Mouse (Mus musculus) heart, embryonic 10.5 days (tissue): ENCODE results near the gene Mcrip1. TPM values are rescaled to one million over a fixed set of nuclear protein-coding genes. Genes with fewer than 3 reads are reported as not detected.

Experiments used
- DNase-seq: peaks from one replicate; pipeline ENCODE4 v3.0.0-alpha.2; 2017; ENCODE audit warnings: low spot score
- H3K27ac ChIP-seq: fragments of 300-500 bp; sonication (generic); 2 replicates; pipeline ENCODE4 v1.5.1; 2016; ENCODE audit warnings: mild to moderate bottlenecking
- H3K27me3 ChIP-seq: fragments of 300-500 bp; sonication (generic); 2 replicates; pipeline ENCODE4 v1.6.1; 2016; ENCODE audit warnings: mild to moderate bottlenecking; ENCODE audit not compliant: poor library complexity, insufficient read depth, severe bottlenecking
- H3K36me3 ChIP-seq: fragments of 300-500 bp; sonication (generic); 2 replicates; pipeline ENCODE4 v1.6.1; 2016; ENCODE audit warnings: mild to moderate bottlenecking, moderate library complexity
- H3K4me1 ChIP-seq: fragments of 300-500 bp; sonication (generic); 2 replicates; pipeline ENCODE4 v1.6.1; 2016; ENCODE audit warnings: mild to moderate bottlenecking
- H3K4me3 ChIP-seq: fragments of 300-500 bp; sonication (generic); 2 replicates; pipeline ENCODE4 v1.5.1; 2016; ENCODE audit warnings: mild to moderate bottlenecking, moderate library complexity
- H3K9me3 ChIP-seq: fragments of 300-500 bp; sonication (generic); 2 replicates; pipeline ENCODE4 v1.6.1; 2016; ENCODE audit warnings: mild to moderate bottlenecking, moderate library complexity
- WGBS: fragments of 180-500 bp; shearing (Covaris S2); methylation state at CpG from one replicate; pipeline ENCODE4 v1.1.7; 2016; 5-methylcytosine and 5-hydroxymethylcytosine counted together
- polyA plus RNA-seq: library from polyadenylated mRNA; unstranded; fragments of >200 nt; fragmentation: Nextera tagmentation; extraction: Ambion mirVana; gene quantifications from 2 replicates; pipeline ENCODE4 v1.2.1, GENCODE M21; 2016

The Mcrip1 gene
- polyA plus RNA-seq, 1 experiment from 2014 or later = 186 TPM

DNA sequence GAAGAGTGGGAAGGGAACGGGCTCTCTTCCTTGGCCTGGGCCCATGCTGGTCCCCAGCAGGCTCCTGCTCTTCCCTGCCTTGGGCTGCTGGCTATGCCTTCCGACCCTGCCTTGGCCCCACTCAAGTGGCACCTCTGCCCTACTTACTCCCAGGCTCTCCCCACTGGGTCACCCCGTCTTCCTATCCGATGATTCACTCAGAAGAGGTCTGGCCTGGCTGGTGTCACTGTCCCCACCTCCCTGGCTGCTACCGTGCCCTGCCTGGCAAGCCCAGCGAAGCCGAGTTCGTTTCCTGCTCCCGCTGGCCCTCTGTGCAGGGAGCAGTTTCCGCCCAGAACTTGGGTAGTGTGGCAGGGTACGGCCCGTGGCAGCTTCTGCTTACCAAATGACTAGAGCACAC, 51.3 kb downstream of the Mcrip1 start:
- H3K27ac ChIP-seq = no peak overlapping the region
- H3K4me1 ChIP-seq = peaks cover 17% of the 10 kb centered on the region
- peaks cover 55% of the 10 kb centered on the region for H3K36me3 ChIP-seq
- 92% methylated on average over 12 of the region's 12 CpGs for WGBS
- H3K4me3 ChIP-seq = no peak overlapping the region
- H3K9me3 ChIP-seq = no peaks in the 10 kb centered on the region
- H3K27me3 ChIP-seq = no peaks in the 10 kb centered on the region
- no peak for DNase-seq

DNA sequence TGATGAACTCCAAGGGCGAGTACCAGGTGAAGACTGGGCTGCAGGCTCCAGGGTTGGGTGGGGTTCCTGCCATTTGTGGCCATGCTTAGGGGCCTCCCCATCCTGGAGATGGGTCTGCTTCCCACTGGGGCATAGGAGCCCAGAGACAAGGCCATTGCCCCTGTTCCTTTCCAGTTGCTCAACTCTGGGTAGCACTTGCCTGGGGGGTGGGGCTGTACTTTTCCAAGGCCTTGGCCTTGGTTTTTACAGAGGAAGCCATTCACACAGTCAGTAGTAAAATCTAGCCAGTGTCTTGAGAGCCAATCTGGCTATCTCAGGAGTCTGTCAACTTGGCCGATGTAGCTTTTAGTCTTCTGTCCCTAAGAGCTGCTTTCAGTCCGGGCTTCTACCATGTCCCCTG, 52.1 kb downstream of the Mcrip1 start:
- H3K4me3 ChIP-seq = no peak overlapping the region
- no peak overlapping the region; the same call in 1 of the 2 replicates for H3K27ac ChIP-seq
- no peaks in the 10 kb centered on the region for H3K9me3 ChIP-seq
- H3K27me3 ChIP-seq = no peaks in the 10 kb centered on the region
- H3K4me1 ChIP-seq = peaks cover 25% of the 10 kb centered on the region
- 87% methylated on average over 3 of the region's 3 CpGs for WGBS
- DNase-seq = no peak
- peaks cover 55% of the 10 kb centered on the region for H3K36me3 ChIP-seq

DNA sequence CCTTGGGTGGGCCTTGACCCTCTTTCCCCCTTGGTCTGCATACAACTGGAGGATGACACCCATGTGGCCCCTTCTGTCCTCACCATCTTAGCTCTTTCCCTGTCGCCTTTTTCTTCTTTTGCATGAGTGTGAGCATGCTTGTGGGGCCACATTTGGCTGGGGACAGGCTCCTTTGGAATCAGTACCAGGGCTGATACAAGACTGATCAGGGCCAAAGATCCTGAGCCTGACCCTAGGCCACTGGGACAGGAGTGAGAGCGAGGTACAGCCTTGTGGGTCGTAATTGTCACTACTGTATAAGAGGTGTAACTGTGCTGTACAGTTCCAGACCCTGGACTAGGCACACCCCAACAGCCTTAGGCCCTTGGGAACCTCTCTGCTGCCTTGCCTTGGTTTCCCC, 55.6 kb downstream of the Mcrip1 start:
- WGBS = 79% methylated on average over 3 of the region's 3 CpGs
- H3K36me3 ChIP-seq = peaks cover 61% of the 10 kb centered on the region
- no peaks in the 10 kb centered on the region for H3K9me3 ChIP-seq
- no peak overlapping the region for H3K27ac ChIP-seq
- no peak for DNase-seq
- no peaks in the 10 kb centered on the region for H3K27me3 ChIP-seq
- peaks cover 43% of the 10 kb centered on the region for H3K4me1 ChIP-seq
- H3K4me3 ChIP-seq = no peak overlapping the region

DNA sequence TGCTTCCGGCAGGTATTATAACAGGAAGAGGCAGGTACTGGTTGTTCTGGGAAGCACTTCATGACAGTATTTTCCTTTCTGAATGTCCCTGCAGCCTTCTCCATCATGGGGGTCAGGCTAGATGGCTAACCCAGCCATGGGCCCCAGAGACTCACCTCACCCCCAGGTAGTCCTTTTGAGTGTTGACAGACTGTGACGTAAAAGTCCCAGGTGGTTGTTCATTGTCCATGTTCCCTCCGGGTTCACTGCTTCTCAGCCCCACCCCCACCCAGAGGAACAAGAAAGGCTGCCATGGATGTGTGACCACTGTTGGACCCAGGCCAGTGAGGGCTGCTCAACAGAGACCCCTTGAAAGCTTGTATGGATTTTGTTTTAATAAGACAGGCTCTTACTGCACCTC, 56.2 kb downstream of the Mcrip1 start:
- no peak for DNase-seq
- peaks cover 43% of the 10 kb centered on the region for H3K4me1 ChIP-seq
- no peaks in the 10 kb centered on the region for H3K9me3 ChIP-seq
- 60% methylated on average over 3 of the region's 3 CpGs for WGBS
- peak overlapping the region; percentile 89 for H3K4me3 ChIP-seq
- H3K36me3 ChIP-seq = peaks cover 61% of the 10 kb centered on the region
- H3K27ac ChIP-seq = peak overlapping the region; percentile 92; the same call in 1 of the 2 replicates
- no peaks in the 10 kb centered on the region for H3K27me3 ChIP-seq

Other genes with a start within 250 kb of the Mcrip1 start
- gene Actg1, start 201.2 kb downstream of the Mcrip1 start, polyA plus RNA-seq = 1,513 and 2,033 TPM in 2 replicates
- gene Fscn2, start 188.2 kb downstream of the Mcrip1 start, polyA plus RNA-seq = 0.25 and 0.49 TPM in 2 replicates
- 32.5 and 35.9 TPM in 2 replicates for gene Faap100, start 171.0 kb downstream of the Mcrip1 start, polyA plus RNA-seq
- 43.0 and 49.6 TPM in 2 replicates for gene Nploc4, start 112.0 kb downstream of the Mcrip1 start, polyA plus RNA-seq
- gene Tspan10, start 107.1 kb downstream of the Mcrip1 start, polyA plus RNA-seq = not detected in 2 replicates
- gene Pde6g, start 96.2 kb downstream of the Mcrip1 start, polyA plus RNA-seq = 0.44 TPM in 1 of 2 replicates, not detected in the other
- gene Oxld1, start 91.7 kb downstream of the Mcrip1 start, polyA plus RNA-seq = 16.7 and 17.6 TPM in 2 replicates
- gene Ccdc137, start 91.6 kb downstream of the Mcrip1 start, polyA plus RNA-seq = 27.0 and 36.1 TPM in 2 replicates
- 46.0 and 52.2 TPM in 2 replicates for gene Arl16, start 82.1 kb downstream of the Mcrip1 start, polyA plus RNA-seq
- 259 and 270 TPM in 2 replicates for gene Mrpl12, start 65.1 kb downstream of the Mcrip1 start, polyA plus RNA-seq
- 55.6 and 56.6 TPM in 2 replicates for gene Slc25a10, start 57.9 kb downstream of the Mcrip1 start, polyA plus RNA-seq
- 0.26 and 2.2 TPM in 2 replicates for gene Gcgr, start 19.0 kb downstream of the Mcrip1 start, polyA plus RNA-seq
- not detected in 2 replicates for gene Ppp1r27, start 1.4 kb upstream of the Mcrip1 start, polyA plus RNA-seq
- gene P4hb, start 23.5 kb upstream of the Mcrip1 start, polyA plus RNA-seq = 550 and 670 TPM in 2 replicates
- gene Arhgdia, start 31.9 kb upstream of the Mcrip1 start, polyA plus RNA-seq = 587 and 673 TPM in 2 replicates
- 365 and 444 TPM in 2 replicates for gene Alyref, start 48.6 kb upstream of the Mcrip1 start, polyA plus RNA-seq
- gene Anapc11, start 48.7 kb upstream of the Mcrip1 start, polyA plus RNA-seq = 186 and 201 TPM in 2 replicates
- 4.8 and 7.0 TPM in 2 replicates for gene Npb, start 58.8 kb upstream of the Mcrip1 start, polyA plus RNA-seq
- 119 and 130 TPM in 2 replicates for gene Pcyt2, start 68.2 kb upstream of the Mcrip1 start, polyA plus RNA-seq
- 25.6 and 29.5 TPM in 2 replicates for gene Sirt7, start 75.5 kb upstream of the Mcrip1 start, polyA plus RNA-seq
- gene Mafg, start 83.9 kb upstream of the Mcrip1 start, polyA plus RNA-seq = 22.7 and 28.2 TPM in 2 replicates
- gene Pycr1, start 94.0 kb upstream of the Mcrip1 start, polyA plus RNA-seq = 28.5 and 29.9 TPM in 2 replicates
- gene Myadml2, start 98.4 kb upstream of the Mcrip1 start, polyA plus RNA-seq = 6.7 and 9.3 TPM in 2 replicates
- gene Notum, start 111.4 kb upstream of the Mcrip1 start, polyA plus RNA-seq = 1.6 and 5.8 TPM in 2 replicates
- 127 and 134 TPM in 2 replicates for gene Aspscr1, start 123.2 kb upstream of the Mcrip1 start, polyA plus RNA-seq
- 124 and 136 TPM in 2 replicates for gene Cenpx, start 164.0 kb upstream of the Mcrip1 start, polyA plus RNA-seq
- 31.7 and 43.6 TPM in 2 replicates for gene Lrrc45, start 164.2 kb upstream of the Mcrip1 start, polyA plus RNA-seq
- gene Rac3, start 171.7 kb upstream of the Mcrip1 start, polyA plus RNA-seq = 6.9 and 13.8 TPM in 2 replicates
- gene Dcxr, start 177.6 kb upstream of the Mcrip1 start, polyA plus RNA-seq = 8.8 and 10.6 TPM in 2 replicates
- 1.1 and 1.3 TPM in 2 replicates for gene Cbr2, start 182.4 kb upstream of the Mcrip1 start, polyA plus RNA-seq
- gene Hmga1b, start 213.1 kb upstream of the Mcrip1 start, polyA plus RNA-seq = 6.4 and 7.7 TPM in 2 replicates
- gene Rfng, start 234.5 kb upstream of the Mcrip1 start, polyA plus RNA-seq = 28.4 and 30.4 TPM in 2 replicates
- 184 and 208 TPM in 2 replicates for gene Gps1, start 234.5 kb upstream of the Mcrip1 start, polyA plus RNA-seq
- 70.5 and 88.8 TPM in 2 replicates for gene Dus1l, start 246.7 kb upstream of the Mcrip1 start, polyA plus RNA-seq